Mouse (Mus musculus) spleen, adult 2 months (tissue): ENCODE data around the gene Dgat2.

Source experiments
- CTCF ChIP-seq: fragments of 200-500 bp; IDR thresholded peaks from 2 replicates; pipeline ENCODE4 v1.5.1; 2011; ENCODE audit warnings: mild to moderate bottlenecking, inconsistent platforms; ENCODE audit not compliant: insufficient read depth, insufficient read length, insufficient replicate concordance; ENCODE audit errors: extremely low read depth
- POLR2A ChIP-seq: fragments of 200-500 bp; IDR thresholded peaks from 2 replicates; pipeline ENCODE4 v1.6.1; 2011; ENCODE audit warnings: low read depth, low read length, inconsistent platforms

GRCm38 (mm10) chr7:99168756-99169155, 13.8 kb downstream of the Dgat2 start:
- TF ChIP-seq CTCF (no peak), POLR2A (no peak)
